Mouse (Mus musculus) stomach, postnatal 0 days (tissue): ENCODE data around the gene Rad51ap1.

ENCODE experiments used
- CTCF ChIP-seq: IDR thresholded peaks from 2 replicates; pipeline ENCODE4 v1.5.1; 2016; ENCODE audit warnings: antibody characterized with exemption, low read depth, mild to moderate bottlenecking, moderate library complexity
- EP300 ChIP-seq: optimal IDR thresholded peaks from 2 replicates; pipeline ENCODE3; 2016; ENCODE audit warnings: antibody characterized with exemption

DNA sequence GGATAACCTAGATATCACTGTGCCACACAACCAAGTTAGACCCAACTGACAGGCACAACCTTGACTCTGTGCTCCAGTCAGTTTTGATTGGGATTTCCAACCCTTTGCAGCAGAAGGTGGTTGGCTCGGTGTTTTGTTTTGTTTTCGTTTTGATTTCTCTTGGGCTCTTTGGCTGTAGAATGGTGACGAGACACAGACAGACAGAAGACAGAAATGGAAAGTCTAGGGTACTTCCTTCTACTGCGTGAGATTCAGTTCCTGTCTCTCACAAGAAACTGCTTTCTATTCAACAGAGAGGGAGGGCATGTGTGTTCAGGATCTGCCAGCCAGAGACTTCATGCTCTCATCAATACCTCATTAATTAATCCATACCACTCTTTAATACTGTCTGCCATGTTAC, 28.7 kb downstream of the Rad51ap1 start:
- no peak for TF ChIP-seq CTCF
- no peak for TF ChIP-seq EP300
